Mouse (Mus musculus) lung, postnatal 0 days (tissue): ENCODE measurements around the gene Hoxc8. TPM values are rescaled to one million over a fixed set of nuclear protein-coding genes. Genes with fewer than 3 reads are reported as not detected.

Experiments
- ATAC-seq: fragments of 200-750 bp; cut with Nextera tagmentation; 2 replicates; pipeline ENCODE4 v1.8.0; 2017; ENCODE audit warnings: moderate library complexity
- DNase-seq: peaks from one replicate; pipeline ENCODE4 v3.0.0-alpha.2; 2016; ENCODE audit warnings: low spot score
- H3K27ac ChIP-seq: fragments of 300-500 bp; sonication (generic); 2 replicates; pipeline ENCODE4 v1.5.1; 2014; ENCODE audit warnings: antibody characterized with exemption, mild to moderate bottlenecking, low read length, mixed read lengths
- H3K27me3 ChIP-seq: fragments of 300-500 bp; sonication (generic); replicated peaks from 2 replicates; pipeline ENCODE4 v1.6.1; 2014; ENCODE audit warnings: low read length, mixed read lengths; ENCODE audit not compliant: insufficient read depth
- H3K36me3 ChIP-seq: fragments of 300-500 bp; sonication (generic); 2 replicates; pipeline ENCODE4 v1.6.1; 2014; ENCODE audit warnings: low read length, mixed read lengths; ENCODE audit not compliant: insufficient read depth
- H3K4me1 ChIP-seq: fragments of 300-500 bp; sonication (generic); 2 replicates; pipeline ENCODE4 v1.6.1; 2014; ENCODE audit warnings: antibody characterized with exemption, low read depth, low read length, mixed read lengths; ENCODE audit not compliant: insufficient read depth
- H3K4me2 ChIP-seq: fragments of 300-500 bp; sonication (generic); replicated peaks from 2 replicates; pipeline ENCODE4 v1.6.1; 2014; ENCODE audit warnings: low read depth, mild to moderate bottlenecking, low read length, moderate library complexity, mixed read lengths
- H3K4me3 ChIP-seq: fragments of 300-500 bp; sonication (generic); 2 replicates; pipeline ENCODE4 v1.5.1; 2014; ENCODE audit warnings: low read depth, low read length
- H3K9ac ChIP-seq: fragments of 300-500 bp; sonication (generic); replicated peaks from 2 replicates; pipeline ENCODE4 v1.6.1; 2014; ENCODE audit warnings: low read depth, mild to moderate bottlenecking
- H3K9me3 ChIP-seq: fragments of 300-500 bp; sonication (generic); 2 replicates; pipeline ENCODE4 v1.6.1; 2016; ENCODE audit warnings: low read length, mixed read lengths
- CTCF ChIP-seq: IDR thresholded peaks from 2 replicates; pipeline ENCODE4 v1.5.1; 2016; ENCODE audit warnings: antibody characterized with exemption, mild to moderate bottlenecking
- EP300 ChIP-seq: IDR thresholded peaks from 2 replicates; pipeline ENCODE4 v1.6.1; 2016; ENCODE audit warnings: antibody characterized with exemption, mild to moderate bottlenecking, control low read depth
- WGBS: fragments of 180-500 bp; shearing (Covaris S2); extraction: QIAGEN DNeasy Blood & Tissue Kit; methylation state at CpG from one replicate; pipeline ENCODE4 v1.1.7; 2014; 5-methylcytosine and 5-hydroxymethylcytosine counted together
- polyA plus RNA-seq: library from polyadenylated mRNA; unstranded; fragments of >200 nt; fragmentation: Nextera tagmentation; extraction: Ambion mirVana; gene quantifications from 2 replicates; pipeline ENCODE4 v1.2.1, GENCODE M21; 2015

Gene Hoxc8
- polyA plus RNA-seq, 1 experiment from 2014 or later, result not detected

- H3K9me3 ChIP-seq, result no peaks in the 10 kb centered on the region
- 14% methylated on average over 27 of the region's 28 CpGs for WGBS
- H3K4me2 ChIP-seq, result no peak overlapping the region
- no peak for ATAC-seq
- DNase-seq, result no peak
- H3K9ac ChIP-seq, result no peak overlapping the region
- TF ChIP-seq EP300 (no peak), CTCF (no peak)
- no peaks in the 10 kb centered on the region for H3K4me1 ChIP-seq
- peaks cover 94% of the 10 kb centered on the region for H3K27me3 ChIP-seq
- no peak overlapping the region for H3K4me3 ChIP-seq
- no peak overlapping the region for H3K27ac ChIP-seq
- no peaks in the 10 kb centered on the region for H3K36me3 ChIP-seq
Measured at GRCm38 (mm10) chr15:103010847-103011555, 20.6 kb downstream of the Hoxc8 start.

- H3K9me3 ChIP-seq, result no peaks in the 10 kb centered on the region
- H3K4me1 ChIP-seq, result no peaks in the 10 kb centered on the region
- H3K4me2 ChIP-seq, result no peak overlapping the region
- no peak overlapping the region for H3K9ac ChIP-seq
- H3K27ac ChIP-seq, result no peak overlapping the region
- H3K4me3 ChIP-seq, result no peak overlapping the region
- DNase-seq (no peak), ATAC-seq (no peak)
- no peaks in the 10 kb centered on the region for H3K36me3 ChIP-seq
- TF ChIP-seq CTCF (no peak), EP300 (no peak)
- H3K27me3 ChIP-seq, result peaks cover 92% of the 10 kb centered on the region
- WGBS, result 9% methylated on average over 26 of the region's 26 CpGs
Measured at GRCm38 (mm10) chr15:103011928-103012486, 21.6 kb downstream of the Hoxc8 start.

GRCm38 (mm10) chr15:103013238-103013984 is 23.0 kb downstream of the Hoxc8 start:
- Histone ChIP-seq H3K27ac (no peak overlapping the region), H3K4me1 (no peaks in the 10 kb centered on the region), H3K27me3 (peaks cover 92% of the 10 kb centered on the region), H3K9me3 (no peaks in the 10 kb centered on the region), H3K36me3 (no peaks in the 10 kb centered on the region), H3K4me3 (peak overlapping the region; percentile 19; the same call in 1 of the 2 replicates), H3K4me2 (peak overlapping the region; percentile 38; the same call in 1 of the 2 replicates), H3K9ac (no peak overlapping the region)
- ATAC-seq, result no peak
- WGBS, result 5% methylated on average over 17 of the region's 17 CpGs
- TF ChIP-seq CTCF (peak; percentile 72), EP300 (no peak)
- DNase-seq, result peak; percentile 76

GRCm38 (mm10) chr15:103014166-103015008 is 24.0 kb downstream of the Hoxc8 start:
- H3K27ac ChIP-seq, result no peak overlapping the region
- no peak for TF ChIP-seq CTCF
- peak overlapping the region; percentile 38 for H3K4me2 ChIP-seq
- no peaks in the 10 kb centered on the region for H3K4me1 ChIP-seq
- no peak overlapping the region for H3K9ac ChIP-seq
- no peaks in the 10 kb centered on the region for H3K9me3 ChIP-seq
- peak; percentile 16; the same call in 1 of the 2 replicates for ATAC-seq
- no peak for DNase-seq
- WGBS, result 2% methylated on average over 57 of the region's 57 CpGs
- H3K4me3 ChIP-seq, result peak overlapping the region; percentile 19; the same call in 1 of the 2 replicates
- H3K27me3 ChIP-seq, result peaks cover 93% of the 10 kb centered on the region
- H3K36me3 ChIP-seq, result no peaks in the 10 kb centered on the region

DNA sequence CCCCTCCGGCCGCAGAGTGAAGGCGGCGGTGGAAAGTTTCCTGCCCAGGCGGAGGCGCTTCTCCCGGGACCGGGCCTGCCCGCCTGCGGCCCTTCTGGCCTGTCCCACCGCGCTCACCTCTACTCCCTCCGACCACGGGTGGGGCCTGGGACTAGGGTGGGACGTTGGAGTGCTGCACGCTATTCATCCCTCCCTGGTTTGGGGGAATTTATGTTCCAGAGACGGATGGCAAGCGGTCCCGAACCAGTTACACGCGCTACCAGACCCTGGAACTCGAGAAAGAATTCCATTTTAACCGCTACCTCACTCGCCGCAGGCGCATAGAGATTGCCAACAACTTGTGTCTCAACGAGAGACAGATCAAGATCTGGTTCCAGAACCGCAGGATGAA is 24.6 kb downstream of the Hoxc8 start:
- Histone ChIP-seq H3K9ac (no peak overlapping the region), H3K4me1 (no peaks in the 10 kb centered on the region), H3K27ac (no peak overlapping the region), H3K4me2 (0 out of 2 replicates have a peak overlapping the region, but pooled peaks have one; percentile 1), H3K4me3 (no peak overlapping the region), H3K36me3 (no peaks in the 10 kb centered on the region), H3K9me3 (no peaks in the 10 kb centered on the region), H3K27me3 (peaks cover 95% of the 10 kb centered on the region)
- 2% methylated on average over 23 of the region's 28 CpGs for WGBS
- no peak for TF ChIP-seq CTCF
- no peak for TF ChIP-seq EP300
- DNase-seq (no peak), ATAC-seq (no peak)
